Mouse (Mus musculus): ENCODE data around the gene Tgfbi. TPM values are rescaled to one million over a fixed set of nuclear protein-coding genes. Genes with fewer than 3 reads are reported as not detected.

Tgfbi gene
- polyA plus RNA-seq, 1 experiment from 2014 or later, result 9.7 TPM

DNA sequence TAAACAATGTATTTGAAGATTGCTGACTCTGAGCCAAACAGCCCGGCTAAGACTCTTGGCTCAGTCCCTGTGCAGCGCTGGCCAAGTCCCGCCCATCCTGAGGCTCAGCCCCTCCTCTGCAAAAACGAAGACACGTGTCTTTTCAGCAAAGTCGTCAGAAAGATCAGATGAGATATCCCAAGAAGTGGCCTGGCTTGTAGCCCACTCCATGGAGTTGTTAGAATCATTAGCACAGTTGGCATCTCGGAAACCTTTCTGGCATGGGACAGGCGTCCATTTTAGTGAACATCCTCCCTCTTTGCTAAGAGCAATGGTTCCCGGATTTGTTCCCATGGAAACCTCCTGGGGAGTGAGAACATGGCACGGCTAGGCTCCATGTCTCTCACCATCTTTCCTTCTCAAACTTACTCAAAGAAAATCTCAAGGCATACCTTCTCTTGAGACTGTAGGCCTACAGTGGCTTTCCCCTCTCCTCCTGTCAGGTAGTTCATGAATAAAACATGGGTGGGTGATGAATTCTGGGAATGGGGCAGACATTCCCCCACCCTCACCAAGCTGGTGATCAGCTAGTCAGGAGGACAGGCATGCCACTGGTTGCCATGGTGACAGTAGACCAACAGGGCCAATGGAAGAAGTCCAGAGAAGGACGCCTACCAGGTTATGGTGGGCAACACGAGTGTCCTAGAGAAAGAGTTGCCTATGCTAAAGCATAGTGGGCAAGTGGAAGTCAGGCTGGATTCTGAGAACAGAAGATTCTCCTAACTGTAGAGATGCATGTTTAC lies 11.3 kb upstream of the Tgfbi start:
- H3K4me2 ChIP-seq, result no peak overlapping the region
- H3K9me3 ChIP-seq (replicated peaks), result no peaks in the 10 kb centered on the region
- 48% methylated on average over 12 of the region's 12 CpGs for WGBS (ENCODE audit: insufficient replicate concordance)
- H3K36me3 ChIP-seq (replicated peaks), result no peaks in the 10 kb centered on the region
- no peak overlapping the region for H3K4me3 ChIP-seq (replicated peaks)
- no peaks in the 10 kb centered on the region for H3K4me1 ChIP-seq (replicated peaks)
- H3K27me3 ChIP-seq, result no peaks in the 10 kb centered on the region
- no peak overlapping the region for H3K27ac ChIP-seq (replicated peaks)
- H3K9ac ChIP-seq, result no peak overlapping the region
- no peak for ATAC-seq (ENCODE audit: insufficient read depth)

DNA sequence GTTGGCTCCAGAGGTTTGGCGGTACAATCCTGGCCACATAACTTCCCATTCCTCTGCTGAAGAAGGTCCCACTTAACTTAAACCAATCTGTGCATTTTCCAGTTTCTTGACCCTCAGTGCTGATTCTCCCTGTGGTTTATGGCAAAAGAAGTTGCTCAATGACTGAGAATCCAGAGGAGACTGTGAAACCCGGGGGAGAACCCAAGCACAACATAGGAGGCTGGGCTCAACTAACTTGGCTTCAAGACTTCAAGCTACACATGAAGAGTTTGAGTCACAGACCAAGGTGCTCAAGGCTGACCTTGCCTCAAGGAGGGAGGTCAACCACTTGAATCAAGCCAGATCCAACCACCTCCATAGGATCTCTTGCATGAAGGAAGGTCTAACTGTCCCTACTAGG lies 9.8 kb upstream of the Tgfbi start:
- Histone ChIP-seq H3K27me3 (no peaks in the 10 kb centered on the region), H3K36me3 (replicated peaks) (no peaks in the 10 kb centered on the region), H3K4me1 (replicated peaks) (no peaks in the 10 kb centered on the region), H3K4me3 (replicated peaks) (no peak overlapping the region), H3K4me2 (no peak overlapping the region), H3K9me3 (replicated peaks) (no peaks in the 10 kb centered on the region), H3K27ac (replicated peaks) (no peak overlapping the region), H3K9ac (no peak overlapping the region)
- no peak for ATAC-seq (ENCODE audit: insufficient read depth)
- WGBS (ENCODE audit: insufficient replicate concordance), result 51% methylated on average over 2 of the region's 2 CpGs

DNA sequence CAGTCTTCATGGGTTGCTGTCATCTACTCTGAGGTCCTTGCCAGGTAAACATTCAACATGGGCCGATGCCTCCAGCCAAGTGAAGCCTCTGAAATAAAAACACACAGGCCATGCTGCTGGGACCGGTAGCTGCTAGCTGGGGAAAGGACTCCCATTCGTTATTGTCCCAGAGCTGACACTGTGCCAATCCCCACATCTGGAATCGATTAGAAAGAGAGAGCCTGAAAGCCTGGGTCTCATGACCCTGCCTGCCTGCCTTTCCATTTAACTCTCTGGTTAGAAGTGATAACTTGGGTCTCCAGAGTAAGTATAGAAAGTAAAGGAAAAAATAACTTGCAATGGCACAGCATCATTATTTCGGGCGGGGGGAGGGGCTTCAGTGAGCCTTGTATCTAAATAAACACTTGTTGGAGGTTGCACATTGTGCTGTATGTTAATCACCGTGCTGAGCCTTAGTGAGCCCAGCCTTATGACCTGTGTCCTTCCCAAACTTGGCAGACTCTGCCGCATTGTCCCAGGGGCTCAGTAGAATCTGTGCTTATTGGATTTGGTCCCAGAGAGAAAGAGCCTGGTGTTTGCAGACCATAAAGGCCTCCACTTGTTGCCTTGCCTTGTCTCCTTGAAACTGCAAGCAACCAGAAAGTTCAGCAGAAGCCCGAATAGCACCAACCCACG lies 9.0 kb upstream of the Tgfbi start:
- ATAC-seq (ENCODE audit: insufficient read depth), result no peak
- H3K27me3 ChIP-seq, result no peaks in the 10 kb centered on the region
- H3K4me2 ChIP-seq, result no peak overlapping the region
- H3K9ac ChIP-seq, result no peak overlapping the region
- H3K9me3 ChIP-seq (replicated peaks), result no peaks in the 10 kb centered on the region
- no peaks in the 10 kb centered on the region for H3K4me1 ChIP-seq (replicated peaks)
- no peak overlapping the region for H3K4me3 ChIP-seq (replicated peaks)
- 58% methylated on average over 10 of the region's 10 CpGs for WGBS (ENCODE audit: insufficient replicate concordance)
- no peaks in the 10 kb centered on the region for H3K36me3 ChIP-seq (replicated peaks)
- H3K27ac ChIP-seq (replicated peaks), result no peak overlapping the region

DNA sequence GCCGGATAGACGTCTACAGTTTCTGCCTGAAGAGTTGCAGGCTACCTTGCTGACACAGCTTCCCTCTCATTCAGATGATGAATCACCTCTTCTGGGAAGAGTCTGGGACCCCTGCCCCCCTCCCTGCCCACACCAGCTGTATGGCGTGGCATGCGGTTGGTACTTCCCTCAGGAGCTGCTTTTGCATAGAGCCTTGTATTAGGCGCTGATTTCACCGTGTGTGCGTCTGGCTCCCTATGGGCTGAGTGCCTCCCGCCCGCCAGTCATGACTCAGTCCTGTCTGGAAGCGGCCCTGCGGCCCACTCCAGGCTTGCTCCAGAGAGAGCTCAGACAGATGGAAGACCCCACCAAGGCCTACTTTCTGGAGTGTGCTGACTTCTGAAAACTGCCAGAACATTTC lies 8.1 kb upstream of the Tgfbi start:
- WGBS (ENCODE audit: insufficient replicate concordance), result 33% methylated on average over 11 of the region's 11 CpGs
- no peak overlapping the region for H3K4me2 ChIP-seq
- H3K4me1 ChIP-seq (replicated peaks), result no peaks in the 10 kb centered on the region
- no peak overlapping the region for H3K4me3 ChIP-seq (replicated peaks)
- H3K27me3 ChIP-seq, result no peaks in the 10 kb centered on the region
- no peak overlapping the region for H3K9ac ChIP-seq
- no peak overlapping the region for H3K27ac ChIP-seq (replicated peaks)
- H3K9me3 ChIP-seq (replicated peaks), result no peaks in the 10 kb centered on the region
- no peak for ATAC-seq (ENCODE audit: insufficient read depth)
- no peaks in the 10 kb centered on the region for H3K36me3 ChIP-seq (replicated peaks)

DNA sequence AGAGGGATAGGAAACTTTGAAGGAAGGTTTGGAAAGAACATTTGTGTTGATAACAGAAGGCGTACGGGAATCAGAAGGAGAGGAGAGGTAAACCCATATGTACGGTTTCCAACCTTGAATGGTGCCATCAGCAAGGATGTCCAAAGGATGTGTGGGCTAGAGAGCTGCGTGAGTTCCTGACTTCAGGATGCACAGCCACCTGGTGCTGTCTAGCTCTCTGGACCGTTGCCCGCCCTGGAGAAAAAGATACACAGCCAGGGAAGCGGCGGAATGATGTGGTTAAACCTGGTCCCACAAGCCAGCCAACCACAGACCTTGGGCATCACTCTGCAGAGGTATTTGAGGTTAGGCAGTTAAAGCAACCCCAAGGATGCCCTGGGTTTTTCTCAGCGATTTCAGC lies 3.8 kb upstream of the Tgfbi start:
- no peak overlapping the region for H3K9ac ChIP-seq
- H3K4me3 ChIP-seq (replicated peaks), result no peak overlapping the region
- no peak overlapping the region for H3K27ac ChIP-seq (replicated peaks)
- H3K4me1 ChIP-seq (replicated peaks), result 0 out of 2 replicates have a peak, but pooled peaks cover 4% of the 10 kb centered on the region
- H3K36me3 ChIP-seq (replicated peaks), result no peaks in the 10 kb centered on the region
- no peak overlapping the region for H3K4me2 ChIP-seq
- no peaks in the 10 kb centered on the region for H3K9me3 ChIP-seq (replicated peaks)
- ATAC-seq (ENCODE audit: insufficient read depth), result no peak
- 66% methylated on average over 9 of the region's 9 CpGs for WGBS (ENCODE audit: insufficient replicate concordance)
- peaks cover 26% of the 10 kb centered on the region for H3K27me3 ChIP-seq

DNA sequence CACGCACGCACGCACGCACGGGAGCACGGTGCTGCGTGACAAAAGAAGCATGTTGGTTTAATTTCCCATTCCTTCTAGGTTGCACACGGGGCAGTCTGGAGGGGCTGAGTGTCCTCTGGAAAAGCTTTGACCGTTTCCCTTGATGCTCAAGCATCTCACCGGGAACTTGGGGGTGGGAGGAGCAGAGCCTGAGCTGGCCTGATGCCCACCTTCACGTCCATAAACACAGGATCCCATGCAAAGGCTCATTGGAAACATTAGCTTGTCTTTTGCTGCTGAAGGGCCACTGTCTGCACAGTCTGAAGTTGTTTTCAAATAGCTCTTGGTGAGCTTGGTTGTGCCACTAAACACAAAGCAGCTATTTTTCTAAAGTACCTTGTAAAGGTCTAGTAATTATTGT lies 2.6 kb upstream of the Tgfbi start:
- 62% methylated on average over 11 of the region's 11 CpGs for WGBS (ENCODE audit: insufficient replicate concordance)
- H3K4me2 ChIP-seq, result no peak overlapping the region
- H3K9me3 ChIP-seq (replicated peaks), result no peaks in the 10 kb centered on the region
- H3K4me1 ChIP-seq (replicated peaks), result peaks cover 16% of the 10 kb centered on the region
- no peak overlapping the region for H3K9ac ChIP-seq
- H3K4me3 ChIP-seq (replicated peaks), result no peak overlapping the region
- no peak overlapping the region for H3K27ac ChIP-seq (replicated peaks)
- H3K27me3 ChIP-seq, result peaks cover 26% of the 10 kb centered on the region
- no peaks in the 10 kb centered on the region for H3K36me3 ChIP-seq (replicated peaks)
- ATAC-seq (ENCODE audit: insufficient read depth), result no peak

DNA sequence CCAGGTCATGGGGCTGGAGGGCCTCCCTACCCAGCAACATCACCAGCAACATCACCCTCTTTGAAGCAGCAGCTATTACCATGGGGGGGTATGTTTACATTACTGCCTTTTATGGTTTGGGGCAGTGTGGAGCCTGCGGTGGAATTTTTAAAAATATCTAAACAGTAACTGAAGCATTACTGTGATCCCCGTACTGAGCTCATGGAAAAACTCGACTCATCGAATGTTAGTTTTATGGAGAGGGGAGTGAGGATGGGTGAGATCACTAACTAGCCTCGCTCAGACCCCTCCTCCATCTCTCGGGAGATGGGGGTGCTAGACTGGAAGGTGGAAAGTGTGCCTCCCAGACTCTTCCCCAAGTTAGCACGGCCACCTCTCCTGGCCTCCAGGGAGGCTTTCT lies 2.1 kb upstream of the Tgfbi start:
- peaks cover 21% of the 10 kb centered on the region for H3K4me1 ChIP-seq (replicated peaks)
- no peaks in the 10 kb centered on the region for H3K9me3 ChIP-seq (replicated peaks)
- H3K4me3 ChIP-seq (replicated peaks), result no peak overlapping the region
- no peaks in the 10 kb centered on the region for H3K36me3 ChIP-seq (replicated peaks)
- H3K27ac ChIP-seq (replicated peaks), result no peak overlapping the region
- peaks cover 26% of the 10 kb centered on the region for H3K27me3 ChIP-seq
- no peak for ATAC-seq (ENCODE audit: insufficient read depth)
- no peak overlapping the region for H3K9ac ChIP-seq
- WGBS (ENCODE audit: insufficient replicate concordance), result 38% methylated on average over 7 of the region's 7 CpGs
- no peak overlapping the region for H3K4me2 ChIP-seq

DNA sequence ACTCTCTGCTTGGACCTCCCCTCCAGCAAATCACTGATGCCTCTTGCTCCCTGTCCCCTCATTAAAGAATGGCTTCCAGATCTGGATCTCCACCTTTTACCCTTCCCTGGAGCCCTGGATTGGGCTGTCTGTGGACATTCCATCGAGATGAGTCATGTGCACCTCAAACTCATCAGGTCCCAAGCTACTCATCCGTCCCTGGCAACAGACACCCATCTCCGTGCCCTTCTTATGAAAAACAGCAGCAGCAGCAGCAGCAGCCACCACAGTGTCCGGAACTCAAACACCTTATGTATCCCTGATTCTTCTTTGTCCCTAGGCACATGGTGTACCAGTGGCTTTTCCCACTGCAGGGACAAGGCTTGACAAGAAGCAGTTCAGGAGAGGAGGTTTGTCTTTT lies 1.5 kb upstream of the Tgfbi start:
- 64% methylated on average over 4 of the region's 4 CpGs for WGBS (ENCODE audit: insufficient replicate concordance)
- no peak for ATAC-seq (ENCODE audit: insufficient read depth)
- no peak overlapping the region for H3K4me3 ChIP-seq (replicated peaks)
- H3K9me3 ChIP-seq (replicated peaks), result no peaks in the 10 kb centered on the region
- H3K9ac ChIP-seq, result no peak overlapping the region
- no peak overlapping the region for H3K4me2 ChIP-seq
- H3K36me3 ChIP-seq (replicated peaks), result no peaks in the 10 kb centered on the region
- peaks cover 27% of the 10 kb centered on the region for H3K4me1 ChIP-seq (replicated peaks)
- no peak overlapping the region for H3K27ac ChIP-seq (replicated peaks)
- peaks cover 26% of the 10 kb centered on the region for H3K27me3 ChIP-seq

DNA sequence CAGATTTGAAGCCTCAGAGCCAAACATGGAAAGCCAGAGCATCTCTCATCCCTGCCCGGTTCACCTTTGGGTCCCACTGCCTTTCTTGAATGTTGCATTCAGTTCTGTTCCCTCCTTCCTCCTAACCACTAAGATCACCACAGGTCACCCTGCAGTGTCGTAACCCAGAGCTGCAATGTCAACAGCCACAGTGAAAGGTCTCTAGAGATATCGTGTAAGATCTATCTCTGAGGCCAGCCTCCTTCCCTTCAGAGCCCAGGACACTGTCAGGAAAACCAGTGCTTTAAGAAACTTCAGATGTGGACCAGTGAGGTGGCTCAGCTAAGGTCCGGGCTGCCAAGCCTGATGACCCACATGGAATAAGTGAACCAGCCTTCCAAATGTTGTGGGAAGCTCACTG lies 1.8 kb downstream of the Tgfbi start:
- no peaks in the 10 kb centered on the region for H3K36me3 ChIP-seq (replicated peaks)
- WGBS (ENCODE audit: insufficient replicate concordance), result 10% methylated on average over 4 of the region's 4 CpGs
- peaks cover 46% of the 10 kb centered on the region for H3K4me1 ChIP-seq (replicated peaks)
- H3K27me3 ChIP-seq, result peaks cover 26% of the 10 kb centered on the region
- peak overlapping the region; percentile 8; the same call in 1 of the 2 replicates for H3K4me2 ChIP-seq
- no peak overlapping the region for H3K9ac ChIP-seq
- no peak for ATAC-seq (ENCODE audit: insufficient read depth)
- no peak overlapping the region; the same call in 1 of the 2 replicates for H3K27ac ChIP-seq (replicated peaks)
- H3K9me3 ChIP-seq (replicated peaks), result no peaks in the 10 kb centered on the region
- no peak overlapping the region for H3K4me3 ChIP-seq (replicated peaks)

DNA sequence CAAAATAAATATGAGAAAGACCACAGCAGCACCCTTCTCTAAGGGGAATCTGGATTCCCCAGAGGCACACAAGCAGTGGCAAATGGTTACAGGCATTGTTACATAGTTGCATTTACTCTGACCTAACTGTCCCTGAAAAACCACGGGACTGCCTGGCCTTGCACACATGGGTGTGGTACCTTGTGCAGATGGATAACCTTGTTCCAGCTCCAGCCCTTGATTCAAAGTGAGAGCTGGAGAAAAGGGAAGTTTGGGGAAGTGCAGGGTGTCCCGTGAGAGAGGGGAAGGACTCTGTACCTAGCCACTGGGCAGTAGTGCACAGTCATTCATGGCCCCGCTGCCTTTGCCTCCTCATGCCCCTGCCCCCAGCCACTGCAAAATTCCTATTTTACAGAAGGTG lies 2.4 kb downstream of the Tgfbi start:
- H3K9me3 ChIP-seq (replicated peaks), result no peaks in the 10 kb centered on the region
- H3K36me3 ChIP-seq (replicated peaks), result no peaks in the 10 kb centered on the region
- H3K27ac ChIP-seq (replicated peaks), result no peak overlapping the region; the same call in 1 of the 2 replicates
- H3K4me2 ChIP-seq, result peak overlapping the region; percentile 16; the same call in 1 of the 2 replicates
- WGBS (ENCODE audit: insufficient replicate concordance), result 8% methylated on average over 3 of the region's 3 CpGs
- ATAC-seq (ENCODE audit: insufficient read depth), result no peak
- peaks cover 26% of the 10 kb centered on the region for H3K27me3 ChIP-seq
- peaks cover 49% of the 10 kb centered on the region for H3K4me1 ChIP-seq (replicated peaks)
- H3K4me3 ChIP-seq (replicated peaks), result no peak overlapping the region
- no peak overlapping the region for H3K9ac ChIP-seq

DNA sequence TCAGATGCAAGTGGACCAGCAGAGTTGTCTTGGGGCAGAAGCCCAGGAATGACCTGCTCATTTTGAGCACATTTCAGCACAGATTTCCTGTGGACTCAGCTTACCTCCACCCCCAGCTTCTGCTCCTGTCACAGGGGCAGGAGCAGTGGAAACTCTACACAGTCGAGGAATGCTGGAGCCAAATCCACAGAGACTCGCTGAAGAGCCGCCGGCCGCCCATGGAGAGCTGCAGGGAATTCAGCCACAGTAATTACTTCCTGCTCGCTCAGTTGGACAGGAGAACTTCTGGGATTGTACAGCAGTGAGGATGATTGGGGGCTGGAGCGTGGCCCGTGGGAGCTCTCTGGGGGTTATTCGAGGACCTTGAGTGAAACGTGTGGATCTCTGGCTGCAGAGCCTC lies 3.0 kb downstream of the Tgfbi start:
- Histone ChIP-seq H3K27me3 (peaks cover 26% of the 10 kb centered on the region), H3K4me1 (replicated peaks) (peaks cover 50% of the 10 kb centered on the region), H3K9me3 (replicated peaks) (no peaks in the 10 kb centered on the region), H3K4me2 (peak overlapping the region; percentile 16; the same call in 1 of the 2 replicates), H3K36me3 (replicated peaks) (no peaks in the 10 kb centered on the region), H3K9ac (no peak overlapping the region), H3K4me3 (replicated peaks) (no peak overlapping the region), H3K27ac (replicated peaks) (peak overlapping the region; percentile 45; the same call in 1 of the 2 replicates)
- ATAC-seq (ENCODE audit: insufficient read depth), result no peak
- 35% methylated on average over 10 of the region's 10 CpGs for WGBS (ENCODE audit: insufficient replicate concordance)

Data from liver, embryonic 15.5 days (tissue).